Comparison of ENCODE assay signal across 9 mouse cellular contexts in genomic region chr11:72411945-72412344, GRCm38 (mm10). TPM values are rescaled to one million over a fixed set of nuclear protein-coding genes. Genes with fewer than 3 reads are reported as not detected.
A peak's percentile ranks its signal among the peaks of the same experiment; 100 is the strongest.
DNase-seq lines count a peak whose midpoint lies in the region; ATAC-seq and TF ChIP-seq lines count a peak whose summit lies in the region.
"Had no signal": no experiment of that assay in that cellular context is flagged by ENCODE, and none has a peak within 500 bp of the region (broad histone marks: within the 10 kb centered on the region; RNA-seq: fewer than 3 reads in every experiment).

No protein-coding gene starts in this region.

- no peak for DNase-seq in gastrocnemius, adult 2 months
- no peak for DNase-seq in gastrocnemius, postnatal 4 days (ENCODE audit: low spot score in 2 of 2)
- DNase-seq in lung, postnatal 0 days (ENCODE audit: low spot score), result no peak
- DNase-seq in lung, postnatal 14 days, result no peak
- no peak for DNase-seq in layer of hippocampus, adult 9-11 months
- DNase-seq in right cerebral cortex, postnatal 4 days, result no peak

- H3K36me3 ChIP-seq in lung, postnatal 0 days (ENCODE audit: insufficient read depth, low read length), result no peaks in the 10 kb centered on the region
- H3K36me3 ChIP-seq in limb, embryonic 15.5 days, result no peaks in the 10 kb centered on the region
- no peaks in the 10 kb centered on the region for H3K36me3 ChIP-seq in stomach, embryonic 15.5 days

- H3K4me3 ChIP-seq in gastrocnemius, adult 2 months, result peak overlapping the region; percentile 93
- peak overlapping the region; percentile 65; the same call in 1 of the 2 replicates for H3K4me3 ChIP-seq in lung, postnatal 0 days (ENCODE audit: low read depth, low read length)
- peak overlapping the region; percentile 58 for H3K4me3 ChIP-seq in limb, embryonic 15.5 days
- peak overlapping the region; percentile 82 for H3K4me3 ChIP-seq in stomach, embryonic 15.5 days (replicated peaks)

- no peak overlapping the region for H3K9ac ChIP-seq in lung, postnatal 0 days (replicated peaks; ENCODE audit: low read depth)
- H3K9ac ChIP-seq in limb, embryonic 15.5 days, result peak overlapping the region; percentile 47; the same call in 1 of the 2 replicates
- no peak overlapping the region for H3K9ac ChIP-seq in stomach, embryonic 15.5 days

- H3K9me3 ChIP-seq in lung, postnatal 0 days (ENCODE audit: low read length), result no peaks in the 10 kb centered on the region
- H3K9me3 ChIP-seq in limb, embryonic 15.5 days, result no peaks in the 10 kb centered on the region
- no peaks in the 10 kb centered on the region for H3K9me3 ChIP-seq in stomach, embryonic 15.5 days

- H3K27me3 ChIP-seq in lung, postnatal 0 days (replicated peaks; ENCODE audit: insufficient read depth, low read length), result no peaks in the 10 kb centered on the region
- H3K27me3 ChIP-seq in limb, embryonic 15.5 days, result peaks cover 20% of the 10 kb centered on the region; the same call in 1 of the 2 replicates
- no peaks in the 10 kb centered on the region for H3K27me3 ChIP-seq in stomach, embryonic 15.5 days (replicated peaks)

- no peak for TF ChIP-seq EP300 in lung, postnatal 0 days (IDR thresholded peaks at IDR 0.05)

- peaks cover 21% of the 10 kb centered on the region; the same call in 1 of the 2 replicates for H3K4me1 ChIP-seq in lung, postnatal 0 days (ENCODE audit: insufficient read depth, low read depth, low read length)
- H3K4me1 ChIP-seq in limb, embryonic 15.5 days, result peaks cover 48% of the 10 kb centered on the region
- peaks cover 33% of the 10 kb centered on the region for H3K4me1 ChIP-seq in stomach, embryonic 15.5 days

- 0 out of 2 replicates have a peak, but pooled peaks have one; percentile 3 for ATAC-seq in lung, postnatal 0 days
- ATAC-seq in limb, embryonic 15.5 days (ENCODE audit: insufficient number of reproducible peaks, low FRiP score, low TSS enrichment, low read depth), result no peak
- no peak for ATAC-seq in stomach, embryonic 15.5 days (ENCODE audit: insufficient read depth, low FRiP score, low read depth)

- 12% methylated on average over 9 of the region's 9 CpGs for WGBS in lung, postnatal 0 days
- 31% methylated on average over 9 of the region's 9 CpGs for WGBS in limb, embryonic 15.5 days
- 19% methylated on average over 9 of the region's 9 CpGs for WGBS in stomach, embryonic 15.5 days

- H3K4me2 ChIP-seq in lung, postnatal 0 days (replicated peaks; ENCODE audit: low read depth, low read length), result peak overlapping the region; percentile 91
- peak overlapping the region; percentile 95 for H3K4me2 ChIP-seq in limb, embryonic 15.5 days
- peak overlapping the region; percentile 98 for H3K4me2 ChIP-seq in stomach, embryonic 15.5 days

- TF ChIP-seq CTCF in gastrocnemius, adult 2 months (IDR thresholded peaks at IDR 0.05), result no peak
- TF ChIP-seq CTCF in lung, postnatal 0 days (IDR thresholded peaks at IDR 0.05), result no peak

- intact Hi-C loops in gastrocnemius, adult 2 months (cut with DNase I), result loop anchor here (2.0 kb wide), 2 partner anchors 15 kb away; no protein-coding TSS in a partner anchor

- H3K27ac ChIP-seq in gastrocnemius, adult 2 months, result peak overlapping the region; percentile 98
- H3K27ac ChIP-seq in lung, postnatal 0 days (ENCODE audit: low read length), result peak overlapping the region; percentile 81; the same call in 1 of the 2 replicates
- H3K27ac ChIP-seq in limb, embryonic 15.5 days, result peak overlapping the region; percentile 76; the same call in 1 of the 2 replicates
- no peak overlapping the region for H3K27ac ChIP-seq in stomach, embryonic 15.5 days

RNA-seq across cellular contexts. Expression of gene Smtnl2, which starts 0.4 kb away (rescaled TPM):
- total RNA-seq in gastrocnemius, adult 2 months (2021), result 100 to 1,000 TPM; 238 to 342 TPM
- 100 to 1,000 TPM; 160 to 187 TPM for total RNA-seq in gastrocnemius, postnatal 4 days (2021)
- polyA plus RNA-seq in lung, postnatal 0 days (2015; fragmentation: Nextera tagmentation; extraction: Ambion mirVana), result 108 TPM in 2 replicates
- 85.0 and 97.2 TPM in 2 replicates for polyA plus RNA-seq in limb, embryonic 15.5 days (2015; fragmentation: Nextera tagmentation; extraction: Ambion mirVana)
- 50.8 and 56.0 TPM in 2 replicates for polyA plus RNA-seq in stomach, embryonic 15.5 days (2015; fragmentation: Nextera tagmentation; extraction: Ambion mirVana)

RNA-seq across cellular contexts. Expression of gene Ggt6, which starts 23.4 kb away (rescaled TPM):
- 1 to 10 TPM in 1 of 2 experiments, under 1 TPM in 1; 0.67 to 5.5 TPM for total RNA-seq in gastrocnemius, adult 2 months (2021)
- under 1 TPM; 0.23 to 0.32 TPM for total RNA-seq in gastrocnemius, postnatal 4 days (2021)
- polyA plus RNA-seq in lung, postnatal 0 days (2015; fragmentation: Nextera tagmentation; extraction: Ambion mirVana), result 0.94 and 1.0 TPM in 2 replicates
- polyA plus RNA-seq in limb, embryonic 15.5 days (2015; fragmentation: Nextera tagmentation; extraction: Ambion mirVana), result 10.4 and 11.5 TPM in 2 replicates
- polyA plus RNA-seq in stomach, embryonic 15.5 days (2015; fragmentation: Nextera tagmentation; extraction: Ambion mirVana), result 4.7 and 4.8 TPM in 2 replicates

RNA-seq across cellular contexts. Expression of gene Mybbp1a, which starts 29.2 kb away (rescaled TPM):
- total RNA-seq in gastrocnemius, adult 2 months (2021), result 10 to 100 TPM; 60.2 to 60.9 TPM
- 10 to 100 TPM; 71.8 to 90.1 TPM for total RNA-seq in gastrocnemius, postnatal 4 days (2021)
- polyA plus RNA-seq in lung, postnatal 0 days (2015; fragmentation: Nextera tagmentation; extraction: Ambion mirVana), result 41.5 and 44.3 TPM in 2 replicates
- 127 and 128 TPM in 2 replicates for polyA plus RNA-seq in limb, embryonic 15.5 days (2015; fragmentation: Nextera tagmentation; extraction: Ambion mirVana)
- 144 and 159 TPM in 2 replicates for polyA plus RNA-seq in stomach, embryonic 15.5 days (2015; fragmentation: Nextera tagmentation; extraction: Ambion mirVana)

RNA-seq across cellular contexts. Expression of gene Tekt1, which starts 49.7 kb away (rescaled TPM):
- total RNA-seq in gastrocnemius, adult 2 months (2021), result 1 to 10 TPM in 1 of 2 experiments, under 1 TPM in 1; 0.33 to 2.6 TPM
- total RNA-seq in gastrocnemius, postnatal 4 days (2021), result 1 to 10 TPM; 1.5 to 2.2 TPM
- polyA plus RNA-seq in lung, postnatal 0 days (2015; fragmentation: Nextera tagmentation; extraction: Ambion mirVana), result 14.2 and 17.3 TPM in 2 replicates
- 1.5 and 1.6 TPM in 2 replicates for polyA plus RNA-seq in limb, embryonic 15.5 days (2015; fragmentation: Nextera tagmentation; extraction: Ambion mirVana)
- 0.67 and 0.68 TPM in 2 replicates for polyA plus RNA-seq in stomach, embryonic 15.5 days (2015; fragmentation: Nextera tagmentation; extraction: Ambion mirVana)
- polyA plus RNA-seq: large intestine, adult 2 months had no signal
